Mouse (Mus musculus) liver, embryonic 13.5 days (tissue): ENCODE measurements at regions not wholly inside any gene's neighbourhood (a gene's known extent, or its start where the extent isn't known, plus 50 kb on each side); places are given as distances from the start of the nearest gene placed in this dataset.

Source experiments
- ATAC-seq: fragments of 200-750 bp; cut with Nextera tagmentation; 2 replicates; pipeline ENCODE4 v1.8.0; 2017; ENCODE audit warnings: low read depth, mild to moderate bottlenecking, moderate number of reproducible peaks, moderate library complexity
- DNase-seq: peaks from one replicate; pipeline ENCODE4 v3.0.0; 2022
- H3K27ac ChIP-seq: fragments of 300-500 bp; sonication (generic); 2 replicates; pipeline ENCODE4 v1.5.1; 2015; ENCODE audit warnings: moderate library complexity, mild to moderate bottlenecking, inconsistent platforms
- H3K27me3 ChIP-seq: fragments of 300-500 bp; sonication (generic); 2 replicates; pipeline ENCODE4 v1.6.1; 2015; ENCODE audit warnings: mild to moderate bottlenecking, inconsistent platforms
- H3K36me3 ChIP-seq: fragments of 300-500 bp; sonication (generic); 2 replicates; pipeline ENCODE4 v1.6.1; 2015; ENCODE audit warnings: mild to moderate bottlenecking, inconsistent platforms
- H3K4me1 ChIP-seq: fragments of 300-500 bp; sonication (generic); replicated peaks from 2 replicates; pipeline ENCODE4 v1.6.1; 2015; ENCODE audit warnings: inconsistent platforms
- H3K4me2 ChIP-seq: fragments of 300-500 bp; sonication (generic); 2 replicates; pipeline ENCODE4 v1.6.1; 2015; ENCODE audit warnings: inconsistent platforms, mild to moderate bottlenecking, moderate library complexity
- H3K4me3 ChIP-seq: fragments of 300-500 bp; sonication (generic); replicated peaks from 2 replicates; pipeline ENCODE4 v1.5.1; 2015; ENCODE audit warnings: mild to moderate bottlenecking, inconsistent platforms
- H3K9ac ChIP-seq: fragments of 300-500 bp; sonication (generic); 2 replicates; pipeline ENCODE4 v1.6.1; 2015; ENCODE audit warnings: mild to moderate bottlenecking, inconsistent platforms
- H3K9me3 ChIP-seq: fragments of 300-500 bp; sonication (generic); replicated peaks from 2 replicates; pipeline ENCODE4 v1.6.1; 2016; ENCODE audit warnings: inconsistent platforms
- WGBS: fragments of 180-500 bp; shearing (Covaris S2); methylation state at CpG from one replicate; pipeline ENCODE4 v1.1.7; 2015; ENCODE audit not compliant: insufficient replicate concordance; 5-methylcytosine and 5-hydroxymethylcytosine counted together

DNA sequence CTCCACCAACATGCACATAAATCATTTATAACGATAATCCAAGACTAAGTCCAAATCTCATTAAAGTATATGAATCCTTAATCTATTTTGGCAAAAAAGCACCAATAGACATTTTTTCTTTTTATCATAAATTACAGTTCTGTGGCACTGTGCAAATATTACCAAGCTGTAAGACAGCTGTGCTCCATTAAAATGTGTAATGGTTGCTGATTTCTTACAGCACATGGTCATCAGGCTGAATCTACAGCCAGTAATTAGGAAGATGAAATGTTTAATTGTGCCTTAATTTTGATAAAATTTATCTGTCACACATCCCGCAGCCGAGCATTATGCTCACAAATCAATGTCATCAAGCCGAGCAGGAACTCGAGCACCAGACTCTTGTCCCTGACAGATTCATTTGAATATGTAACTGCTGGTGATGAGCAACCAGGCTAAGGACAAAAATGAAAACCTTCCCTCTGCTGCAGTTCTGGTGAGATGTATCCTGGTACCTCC lies 722.0 kb downstream of the Cypt12 start:
- Histone ChIP-seq H3K27me3 (no peaks in the 10 kb centered on the region), H3K27ac (no peak overlapping the region), H3K4me2 (no peak overlapping the region), H3K4me1 (no peaks in the 10 kb centered on the region), H3K9ac (no peak overlapping the region), H3K9me3 (no peaks in the 10 kb centered on the region), H3K36me3 (no peaks in the 10 kb centered on the region), H3K4me3 (no peak overlapping the region)
- DNase-seq, result no peak
- ATAC-seq, result no peak
- WGBS, result 59% methylated on average over 5 of the region's 5 CpGs

DNA sequence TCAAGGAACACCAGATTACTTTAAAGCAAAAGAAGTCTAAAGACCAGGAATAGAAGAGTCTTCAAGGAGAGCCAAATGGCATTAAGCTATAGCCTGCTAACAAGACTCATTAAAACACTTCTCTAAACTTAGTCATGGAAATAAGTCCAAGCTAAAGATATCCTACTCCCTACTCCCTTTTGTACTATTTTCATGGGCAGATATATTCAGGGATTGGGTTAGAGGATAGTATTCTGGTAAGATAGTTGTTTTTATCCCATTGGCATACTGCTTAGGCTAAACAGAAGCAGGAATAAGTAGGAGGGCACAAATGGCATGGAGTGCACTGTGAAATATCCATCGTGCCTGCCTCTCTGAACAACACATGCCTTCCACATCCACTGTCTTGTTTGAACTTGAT lies 723.5 kb downstream of the Cypt12 start:
- ATAC-seq, result no peak
- H3K9me3 ChIP-seq, result no peaks in the 10 kb centered on the region
- H3K36me3 ChIP-seq, result no peaks in the 10 kb centered on the region
- no peak for DNase-seq
- no peaks in the 10 kb centered on the region for H3K4me1 ChIP-seq
- no peaks in the 10 kb centered on the region for H3K27me3 ChIP-seq
- H3K9ac ChIP-seq, result no peak overlapping the region
- 57% methylated on average over 1 of the region's 1 CpGs for WGBS
- H3K4me3 ChIP-seq, result no peak overlapping the region
- no peak overlapping the region for H3K27ac ChIP-seq
- no peak overlapping the region for H3K4me2 ChIP-seq

DNA sequence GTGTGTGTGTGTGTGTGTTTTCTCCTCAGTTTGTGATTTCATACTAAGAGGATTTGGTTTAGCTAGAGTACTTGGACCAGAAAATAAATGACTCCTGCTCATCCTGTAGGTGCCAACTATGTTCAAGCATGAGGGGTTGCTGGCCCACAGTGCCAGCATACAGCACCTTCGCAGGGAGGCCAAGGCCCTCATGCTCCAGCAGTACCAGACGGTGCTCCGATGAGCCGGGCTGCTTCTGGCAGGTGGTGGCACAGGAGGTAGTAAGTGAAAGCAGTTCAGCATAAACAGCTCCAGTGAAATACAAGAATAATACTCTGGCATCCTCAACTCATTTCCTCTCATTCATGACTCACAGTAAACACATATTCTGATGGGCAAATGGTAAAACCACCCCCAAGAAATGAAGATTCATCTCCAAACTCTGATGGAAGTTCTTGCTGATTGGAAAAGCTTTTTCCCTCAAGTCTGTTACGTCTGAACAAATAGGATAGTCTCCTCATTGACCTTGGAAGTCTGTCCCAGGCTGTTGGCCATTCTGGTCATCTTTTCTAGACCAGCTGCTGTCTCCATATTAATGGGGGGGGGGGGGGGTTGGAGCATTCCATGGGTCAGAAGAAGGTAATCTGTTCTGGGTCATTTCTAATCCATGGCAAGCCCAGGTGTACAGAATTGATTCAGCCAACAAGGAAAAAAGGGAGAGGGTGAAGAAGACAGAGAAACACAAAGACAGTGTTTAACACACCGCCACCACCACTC lies 735.3 kb downstream of the Cypt12 start:
- H3K9ac ChIP-seq, result no peak overlapping the region
- no peak for DNase-seq
- no peaks in the 10 kb centered on the region for H3K9me3 ChIP-seq
- H3K27me3 ChIP-seq, result no peaks in the 10 kb centered on the region
- no peak overlapping the region for H3K4me3 ChIP-seq
- no peak overlapping the region for H3K4me2 ChIP-seq
- H3K4me1 ChIP-seq, result no peaks in the 10 kb centered on the region
- ATAC-seq, result no peak
- H3K27ac ChIP-seq, result no peak overlapping the region
- WGBS, result 70% methylated on average over 6 of the region's 6 CpGs
- no peaks in the 10 kb centered on the region for H3K36me3 ChIP-seq

DNA sequence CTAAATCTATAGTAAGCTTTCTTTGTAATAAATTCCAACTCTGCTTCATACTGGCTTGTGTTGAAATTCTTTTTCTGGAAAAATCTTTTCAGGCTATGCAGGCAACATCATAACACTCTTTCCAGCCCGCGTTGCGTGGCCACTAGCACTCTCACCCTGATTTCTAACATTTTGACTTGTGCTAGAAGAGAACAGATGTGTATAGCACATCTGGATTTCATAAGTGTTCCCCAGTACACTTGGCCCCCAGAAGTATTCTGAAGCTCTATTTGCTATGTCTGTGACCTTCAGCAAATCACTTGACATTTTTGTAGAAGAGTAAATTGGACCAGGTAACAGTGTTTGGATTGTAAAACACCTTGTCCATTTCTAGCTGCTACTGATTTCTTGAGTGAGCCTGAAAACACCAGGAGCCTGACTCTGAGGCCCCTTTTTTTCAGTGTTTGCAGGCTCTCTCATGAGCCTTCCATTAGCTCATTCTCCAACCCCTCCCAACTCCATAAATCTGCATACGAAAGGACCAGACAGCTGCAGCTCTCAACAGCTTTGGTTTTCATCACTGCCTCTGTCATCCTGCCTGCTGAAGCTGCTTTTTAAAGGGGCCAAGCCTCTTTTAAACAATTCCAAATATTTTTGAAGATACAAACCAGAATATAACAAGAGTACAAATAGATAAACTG lies 747.0 kb downstream of the Cypt12 start:
- DNase-seq, result no peak
- 68% methylated on average over 4 of the region's 4 CpGs for WGBS

DNA sequence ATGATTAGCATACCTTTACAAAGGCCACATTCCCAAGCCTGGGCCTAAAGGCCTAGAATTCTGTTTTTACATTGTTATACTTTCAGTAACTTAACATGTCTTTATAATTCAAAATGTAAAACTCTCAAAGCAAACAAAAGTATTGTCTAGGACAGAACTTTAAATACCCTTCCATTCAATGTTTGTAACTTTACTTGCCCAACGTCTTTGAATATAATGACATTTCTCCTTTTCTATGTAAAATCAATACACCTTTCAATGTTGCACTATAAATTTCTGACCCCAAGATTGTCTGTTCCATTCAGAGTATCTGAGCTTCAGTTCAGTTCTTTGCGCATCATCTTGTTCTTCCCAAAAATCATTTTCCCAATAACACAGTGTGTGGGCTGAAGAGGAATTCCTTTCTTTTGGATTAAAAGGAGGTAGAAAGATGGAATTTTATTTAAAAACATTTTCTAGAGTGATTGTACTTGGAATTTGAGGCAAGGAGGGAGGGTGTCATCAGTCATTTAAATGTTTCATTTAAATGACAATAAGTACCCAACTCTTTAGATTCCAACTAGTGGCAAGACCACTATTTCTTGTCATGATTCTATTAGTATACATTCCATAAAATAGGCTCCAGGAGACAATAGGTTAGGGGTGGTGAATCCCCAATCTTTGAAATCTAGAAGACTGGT lies 748.9 kb downstream of the Cypt12 start:
- Histone ChIP-seq H3K27me3 (no peaks in the 10 kb centered on the region), H3K4me1 (no peaks in the 10 kb centered on the region), H3K4me2 (no peak overlapping the region), H3K36me3 (no peaks in the 10 kb centered on the region), H3K27ac (no peak overlapping the region), H3K9me3 (no peaks in the 10 kb centered on the region), H3K4me3 (no peak overlapping the region), H3K9ac (no peak overlapping the region)
- DNase-seq (no peak), ATAC-seq (no peak)
- 77% methylated on average over 2 of the region's 2 CpGs for WGBS

More for the DNA sequence above, 747.0 kb downstream of the Cypt12 start:
- no peak overlapping the region for H3K4me2 ChIP-seq
- H3K9me3 ChIP-seq, result no peaks in the 10 kb centered on the region
- no peaks in the 10 kb centered on the region for H3K4me1 ChIP-seq
- ATAC-seq, result no peak
- no peak overlapping the region for H3K4me3 ChIP-seq
- H3K27me3 ChIP-seq, result no peaks in the 10 kb centered on the region
- H3K27ac ChIP-seq, result no peak overlapping the region
- H3K9ac ChIP-seq, result no peak overlapping the region
- no peaks in the 10 kb centered on the region for H3K36me3 ChIP-seq

DNA sequence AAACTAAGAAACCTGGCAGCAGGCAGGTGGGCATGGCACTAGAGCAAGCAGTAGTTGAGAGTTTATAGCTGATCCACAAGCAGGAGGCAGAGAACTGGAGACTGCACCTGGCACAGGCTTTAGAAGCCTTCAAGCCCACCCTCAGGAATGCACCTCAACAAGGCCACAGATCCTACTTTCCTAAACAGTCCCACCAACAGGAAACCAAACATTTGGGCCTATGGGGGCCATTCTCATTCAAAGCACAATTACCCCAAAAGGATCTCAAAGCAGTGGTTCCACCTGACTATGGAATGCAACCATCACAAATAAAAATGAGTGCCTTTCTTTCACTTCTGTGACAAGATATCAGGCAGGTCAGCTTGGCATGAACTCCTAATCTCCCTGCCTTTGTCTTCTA lies 749.9 kb downstream of the Cypt12 start:
- H3K4me3 ChIP-seq, result no peak overlapping the region
- no peaks in the 10 kb centered on the region for H3K4me1 ChIP-seq
- H3K27me3 ChIP-seq, result no peaks in the 10 kb centered on the region
- ATAC-seq, result no peak
- no peaks in the 10 kb centered on the region for H3K36me3 ChIP-seq
- no peak overlapping the region for H3K27ac ChIP-seq
- H3K9ac ChIP-seq, result no peak overlapping the region
- no peak for DNase-seq
- no peaks in the 10 kb centered on the region for H3K9me3 ChIP-seq
- no peak overlapping the region for H3K4me2 ChIP-seq

DNA sequence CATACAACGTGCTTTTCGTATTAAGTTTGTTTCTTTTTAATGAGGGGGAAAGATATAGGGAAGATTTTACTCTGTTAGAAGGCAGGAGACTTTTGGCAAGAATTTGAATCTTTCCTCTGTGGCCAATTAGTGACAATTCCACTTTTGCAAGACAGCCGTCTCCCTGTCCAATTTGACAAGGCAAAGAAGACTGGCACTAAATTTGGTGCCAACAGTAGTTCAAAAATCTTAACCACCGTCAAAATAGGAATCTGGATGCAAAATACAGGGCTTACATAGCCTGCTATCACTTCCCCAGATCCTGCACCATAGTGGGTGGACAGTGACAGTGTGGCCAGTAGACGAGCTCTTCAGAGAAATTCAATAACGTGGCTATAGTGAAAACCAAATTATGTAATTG lies 757.0 kb downstream of the Cypt12 start:
- Histone ChIP-seq H3K9ac (no peak overlapping the region), H3K9me3 (no peaks in the 10 kb centered on the region), H3K4me3 (no peak overlapping the region), H3K27ac (no peak overlapping the region), H3K4me2 (no peak overlapping the region), H3K36me3 (no peaks in the 10 kb centered on the region), H3K27me3 (no peaks in the 10 kb centered on the region), H3K4me1 (no peaks in the 10 kb centered on the region)
- DNase-seq (no peak), ATAC-seq (no peak)
- WGBS, result 54% methylated on average over 6 of the region's 6 CpGs

DNA sequence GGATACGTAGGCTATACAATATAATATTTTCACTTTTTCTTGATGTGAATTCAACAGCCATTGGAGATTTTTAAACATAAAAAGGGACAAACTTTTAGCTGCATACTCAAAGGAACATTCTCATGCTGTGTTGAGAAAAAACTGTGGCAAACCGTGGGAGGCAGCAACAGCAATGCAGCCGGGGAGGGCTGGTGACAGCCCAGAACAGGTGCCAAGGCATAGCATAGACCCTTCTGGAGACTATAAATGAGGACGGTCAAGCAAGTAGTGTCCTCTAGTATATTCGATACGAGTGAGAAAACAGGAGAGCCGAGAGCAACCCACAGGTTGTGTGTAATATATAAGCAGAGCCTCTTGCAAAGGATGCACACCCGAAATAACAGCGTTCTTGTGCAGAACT lies 757.5 kb downstream of the Cypt12 start:
- no peak overlapping the region for H3K9ac ChIP-seq
- no peak overlapping the region for H3K4me2 ChIP-seq
- no peak for ATAC-seq
- no peak overlapping the region for H3K27ac ChIP-seq
- no peak for DNase-seq
- WGBS, result 64% methylated on average over 9 of the region's 9 CpGs
- no peaks in the 10 kb centered on the region for H3K27me3 ChIP-seq
- H3K4me1 ChIP-seq, result no peaks in the 10 kb centered on the region
- no peak overlapping the region for H3K4me3 ChIP-seq
- no peaks in the 10 kb centered on the region for H3K36me3 ChIP-seq
- H3K9me3 ChIP-seq, result no peaks in the 10 kb centered on the region

DNA sequence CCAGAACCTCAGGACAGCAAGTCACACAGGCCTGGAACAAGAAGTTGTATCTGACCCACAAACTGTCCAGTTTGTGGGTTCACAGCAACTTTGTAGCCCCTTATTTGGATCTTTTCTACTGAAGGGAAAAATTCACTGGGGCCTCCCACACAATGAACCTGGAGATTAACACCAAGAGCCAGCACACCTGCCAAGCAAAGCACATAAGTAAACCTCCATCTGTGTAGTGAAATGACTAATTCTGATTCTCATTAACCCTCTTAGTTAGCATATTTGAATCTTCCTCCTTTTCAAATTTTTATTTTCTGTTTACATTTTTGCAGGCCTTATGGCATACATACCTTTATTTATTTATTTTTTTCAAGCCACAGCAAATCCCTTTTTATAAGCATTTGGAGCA lies 758.1 kb downstream of the Cypt12 start:
- H3K36me3 ChIP-seq, result no peaks in the 10 kb centered on the region
- no peak overlapping the region for H3K4me2 ChIP-seq
- H3K27ac ChIP-seq, result no peak overlapping the region
- ATAC-seq (no peak), DNase-seq (no peak)
- H3K9ac ChIP-seq, result no peak overlapping the region
- no peak overlapping the region for H3K4me3 ChIP-seq
- H3K9me3 ChIP-seq, result no peaks in the 10 kb centered on the region
- H3K4me1 ChIP-seq, result no peaks in the 10 kb centered on the region
- H3K27me3 ChIP-seq, result no peaks in the 10 kb centered on the region

DNA sequence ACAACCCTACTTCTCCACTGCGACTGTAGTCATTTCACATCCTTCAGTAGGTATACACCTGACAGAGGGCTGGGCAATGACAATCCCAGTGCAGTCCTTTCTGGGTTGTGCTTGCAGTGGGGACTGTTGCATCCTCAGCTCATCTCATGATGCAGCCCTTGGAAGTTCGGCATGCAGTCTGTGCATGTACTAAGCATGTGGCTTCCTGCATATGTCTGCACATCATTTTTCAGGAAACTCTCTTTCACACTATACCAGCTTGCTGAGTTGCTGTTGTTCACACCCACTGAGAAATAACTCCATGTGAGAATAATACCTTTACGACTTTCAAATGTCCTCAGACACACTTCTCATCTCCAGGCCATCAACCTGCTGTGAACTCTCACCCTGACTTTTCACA lies 759.5 kb downstream of the Cypt12 start:
- no peak for ATAC-seq
- no peak for DNase-seq

DNA sequence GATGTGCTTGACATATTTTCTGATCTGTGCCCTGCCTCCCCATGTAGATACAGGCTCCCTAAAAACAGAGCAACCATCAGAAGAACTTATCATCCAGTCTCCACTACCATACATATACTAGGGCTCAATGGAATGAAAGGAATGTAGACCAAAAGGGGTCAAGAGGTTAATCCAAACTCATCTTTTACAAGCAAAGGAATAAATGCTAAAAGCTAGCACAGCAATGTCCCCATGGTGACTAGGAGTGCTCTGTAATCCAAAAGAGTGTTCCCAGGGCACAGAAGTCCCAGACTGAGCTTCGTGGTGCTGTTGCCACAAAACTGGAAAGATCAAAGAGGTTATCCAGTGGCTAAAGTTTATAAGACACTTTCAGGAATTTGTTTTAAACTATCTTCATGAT lies 763.5 kb downstream of the Cypt12 start:
- Histone ChIP-seq H3K4me2 (no peak overlapping the region), H3K9ac (no peak overlapping the region), H3K9me3 (no peaks in the 10 kb centered on the region), H3K4me3 (no peak overlapping the region), H3K36me3 (no peaks in the 10 kb centered on the region), H3K4me1 (no peaks in the 10 kb centered on the region), H3K27ac (no peak overlapping the region), H3K27me3 (no peaks in the 10 kb centered on the region)
- ATAC-seq (no peak), DNase-seq (no peak)
- WGBS, result 36% methylated on average over 1 of the region's 1 CpGs

More for the DNA sequence above, 759.5 kb downstream of the Cypt12 start:
- Histone ChIP-seq H3K36me3 (no peaks in the 10 kb centered on the region), H3K4me3 (no peak overlapping the region), H3K27ac (no peak overlapping the region), H3K9ac (no peak overlapping the region), H3K4me1 (no peaks in the 10 kb centered on the region), H3K27me3 (no peaks in the 10 kb centered on the region), H3K9me3 (no peaks in the 10 kb centered on the region), H3K4me2 (no peak overlapping the region)
- WGBS, result 66% methylated on average over 3 of the region's 3 CpGs
